Mouse (Mus musculus): ENCODE results near the gene March7. TPM values are rescaled to one million over a fixed set of nuclear protein-coding genes. Genes with fewer than 3 reads are reported as not detected.

March7 gene
- 13.3 and 14.9 TPM in 2 replicates for polyA plus RNA-seq (2012; rRNA removed)

GRCm38 (mm10) chr2:60209703-60210651 is at the start of gene March7, which contains the start of gene Baz2b:
TSS of gene March7 (plus strand) at chr2:60209887.
TSS of gene Baz2b (minus strand) at chr2:60209839.

GRCm38 (mm10) chr2:60284467-60284821 is 74.8 kb downstream of the March7 start, which contains the start of gene Cd302:
TSS of gene Cd302 (minus strand) at chr2:60284488.

Other genes starting within 250 kb of the March7 start
- gene Baz2b, start within 50 bp of the March7 start, polyA plus RNA-seq (2012; rRNA removed) = 8.6 and 10.4 TPM in 2 replicates
- 95.1 and 106 TPM in 2 replicates for gene Cd302, start 74.6 kb downstream of the March7 start, polyA plus RNA-seq (2012; rRNA removed)
- 1.8 and 2.3 TPM in 2 replicates for gene Ly75, start 173.4 kb downstream of the March7 start, polyA plus RNA-seq (2012; rRNA removed)

Measured in liver, embryonic 18 days (tissue).